Mouse (Mus musculus) c-Kit-positive CD71-negative TER-119-negative erythroid progenitor cells, embryonic 14.5 days (primary cell): ENCODE results near the gene Arpc3.
A peak's percentile ranks its signal among the peaks of the same experiment; 100 is the strongest.

ENCODE experiments used
- DNase-seq: peaks from one replicate; pipeline ENCODE4 v3.0.0-alpha.2; 2013; ENCODE audit warnings: low read depth

Arpc3 gene

GRCm38 (mm10) chr5:122391786-122392180 is at the start of gene Arpc3:
Arpc3 (plus strand) TSS chr5:122391878.
- DNase-seq: peak; percentile 81

GRCm38 (mm10) chr5:122342874-122343273 is 48.8 kb upstream of the Arpc3 start:
- DNase-seq: no peak

- DNase-seq: no peak
Measured at GRCm38 (mm10) chr5:122343768-122344167, 47.9 kb upstream of the Arpc3 start.

- peak; percentile 78 for DNase-seq
Measured at GRCm38 (mm10) chr5:122344260-122344659, 47.4 kb upstream of the Arpc3 start.

- no peak for DNase-seq
Measured at GRCm38 (mm10) chr5:122345777-122346176, 45.9 kb upstream of the Arpc3 start.

GRCm38 (mm10) chr5:122353807-122354491 is 37.7 kb upstream of the Arpc3 start, which contains the start of the genes Rad9b and Vps29:
Rad9b (minus strand) TSS chr5:122354233.
Vps29 (plus strand) TSS chr5:122354369.
- DNase-seq: peak; percentile 100

- DNase-seq: no peak
Measured at GRCm38 (mm10) chr5:122354492-122355067, 37.1 kb upstream of the Arpc3 start.

GRCm38 (mm10) chr5:122371591-122372191 is 20.0 kb upstream of the Arpc3 start, which contains the start of gene Gpn3:
Gpn3 (plus strand) TSS chr5:122371876.
- DNase-seq: no peak

GRCm38 (mm10) chr5:122372192-122372769 is 19.4 kb upstream of the Arpc3 start, which contains the start of gene Fam216a:
Fam216a (minus strand) TSS chr5:122372364.
- DNase-seq: peak; percentile 100

GRCm38 (mm10) chr5:122372878-122373277 is 18.8 kb upstream of the Arpc3 start:
- no peak for DNase-seq

GRCm38 (mm10) chr5:122377101-122377833 is 14.4 kb upstream of the Arpc3 start:
- no peak for DNase-seq

GRCm38 (mm10) chr5:122378171-122378570 is 13.5 kb upstream of the Arpc3 start:
- DNase-seq: no peak

GRCm38 (mm10) chr5:122379374-122380155 is 12.1 kb upstream of the Arpc3 start:
- peak; percentile 65 for DNase-seq

GRCm38 (mm10) chr5:122390006-122390405 is 1.7 kb upstream of the Arpc3 start:
- no peak for DNase-seq

GRCm38 (mm10) chr5:122390671-122391070 is 1.0 kb upstream of the Arpc3 start:
- no peak for DNase-seq

GRCm38 (mm10) chr5:122391178-122391785 is 396 bp upstream of the Arpc3 start:
- no peak for DNase-seq

GRCm38 (mm10) chr5:122392227-122393004 is 738 bp downstream of the Arpc3 start:
- no peak for DNase-seq

GRCm38 (mm10) chr5:122393887-122394286 is 2.2 kb downstream of the Arpc3 start:
- peak; percentile 73 for DNase-seq

- DNase-seq: no peak
Measured at GRCm38 (mm10) chr5:122396791-122397190, 5.1 kb downstream of the Arpc3 start.

GRCm38 (mm10) chr5:122397495-122397894 is 5.8 kb downstream of the Arpc3 start:
- no peak for DNase-seq
